Mouse (Mus musculus) forebrain, embryonic 12.5 days (tissue): ENCODE measurements around the gene Hspa1b. TPM values are rescaled to one million over a fixed set of nuclear protein-coding genes. Genes with fewer than 3 reads are reported as not detected.
"Not testable (repeated sequence)": the region's sequence is repeated elsewhere in the genome, so short reads cannot be mapped to it uniquely, and the experiment has no call there.

Experiments
- ATAC-seq: fragments of 200-750 bp; cut with Nextera tagmentation; 2 replicates; pipeline ENCODE4 v1.8.0; 2017; ENCODE audit warnings: moderate TSS enrichment; ENCODE audit not compliant: low FRiP score
- H3K27ac ChIP-seq: fragments of 300-500 bp; sonication (generic); 2 replicates; pipeline ENCODE4 v1.5.1; 2016; ENCODE audit warnings: mild to moderate bottlenecking
- H3K27me3 ChIP-seq: fragments of 300-500 bp; sonication (generic); 2 replicates; pipeline ENCODE4 v1.6.1; 2016; ENCODE audit warnings: mild to moderate bottlenecking
- H3K36me3 ChIP-seq: fragments of 300-500 bp; sonication (generic); replicated peaks from 2 replicates; pipeline ENCODE4 v1.6.1; 2016; ENCODE audit warnings: mild to moderate bottlenecking
- H3K4me1 ChIP-seq: fragments of 300-500 bp; sonication (generic); 2 replicates; pipeline ENCODE4 v1.6.1; 2016
- H3K4me2 ChIP-seq: fragments of 300-500 bp; sonication (generic); 2 replicates; pipeline ENCODE4 v1.6.1; 2016; ENCODE audit warnings: mild to moderate bottlenecking, moderate library complexity
- H3K4me3 ChIP-seq: fragments of 300-500 bp; sonication (generic); replicated peaks from 2 replicates; pipeline ENCODE4 v1.5.1; 2016; ENCODE audit warnings: mild to moderate bottlenecking
- H3K9ac ChIP-seq: fragments of 300-500 bp; sonication (generic); 2 replicates; pipeline ENCODE4 v1.6.1; 2016; ENCODE audit warnings: mild to moderate bottlenecking
- H3K9me3 ChIP-seq: fragments of 300-500 bp; sonication (generic); 2 replicates; pipeline ENCODE4 v1.6.1; 2016
- WGBS: fragments of 180-500 bp; shearing (Covaris S2); methylation state at CpG from one replicate; pipeline ENCODE4 v1.1.7; 2016; 5-methylcytosine and 5-hydroxymethylcytosine counted together
- polyA plus RNA-seq: library from polyadenylated mRNA; unstranded; fragments of >200 nt; fragmentation: Nextera tagmentation; extraction: Ambion mirVana; gene quantifications from 2 replicates; pipeline ENCODE4 v1.2.1, GENCODE M21; 2016

Hspa1b gene
- polyA plus RNA-seq, result 0.11 and 0.21 TPM in 2 replicates

DNA sequence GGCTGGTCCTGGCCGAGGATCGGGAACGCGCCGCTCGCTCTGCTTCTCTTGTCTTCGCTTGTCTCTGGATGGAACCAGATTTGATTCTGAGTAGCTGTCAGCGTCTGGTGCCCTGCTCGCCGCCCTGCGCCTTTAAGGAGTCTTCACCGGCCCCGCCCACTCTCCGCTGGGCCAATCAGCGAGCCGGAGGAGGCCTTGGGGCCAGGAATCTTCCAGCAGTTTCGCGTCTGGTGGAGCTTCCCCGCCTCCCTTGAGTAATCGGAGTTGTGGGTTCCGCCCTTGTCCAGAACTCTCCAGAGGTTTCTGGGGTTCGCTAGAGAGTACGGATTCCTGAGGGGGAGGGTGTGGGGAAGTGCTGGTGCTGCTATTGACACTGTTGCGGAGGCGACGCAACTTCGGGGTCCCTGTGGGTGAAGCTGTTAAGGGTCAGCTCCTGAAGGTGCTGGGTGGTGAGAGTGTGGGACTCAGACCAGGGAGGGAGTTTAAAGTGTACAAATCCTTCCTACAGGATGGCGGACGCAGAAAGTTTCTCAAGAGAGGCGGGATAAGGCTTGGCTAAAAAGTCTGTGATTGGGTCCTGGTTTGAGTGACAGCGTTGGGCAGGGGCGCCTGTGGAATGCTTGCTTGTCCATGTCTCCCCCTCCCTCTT is at the start of gene Hspa1b:
Gene Hspa1b, minus strand, starts transcription at position 109 of the 649 bp plus-strand sequence.
- H3K4me3 ChIP-seq, result peak within 1 kb of the TSS; percentile 49
- H3K36me3 ChIP-seq, H3K9me3 ChIP-seq: not testable (repeated sequence)
- H3K4me1 ChIP-seq, result peaks cover 11% of the 10 kb centered on the region
- peak; percentile 93 for ATAC-seq
- H3K27ac ChIP-seq, result peak within 1 kb of the TSS; percentile 86
- peak within 1 kb of the TSS; percentile 58 for H3K9ac ChIP-seq
- H3K4me2 ChIP-seq, result peak within 1 kb of the TSS; percentile 80
- under 1% methylated on average over 32 of the region's 32 CpGs for WGBS
- peaks cover 47% of the 10 kb centered on the region for H3K27me3 ChIP-seq

DNA sequence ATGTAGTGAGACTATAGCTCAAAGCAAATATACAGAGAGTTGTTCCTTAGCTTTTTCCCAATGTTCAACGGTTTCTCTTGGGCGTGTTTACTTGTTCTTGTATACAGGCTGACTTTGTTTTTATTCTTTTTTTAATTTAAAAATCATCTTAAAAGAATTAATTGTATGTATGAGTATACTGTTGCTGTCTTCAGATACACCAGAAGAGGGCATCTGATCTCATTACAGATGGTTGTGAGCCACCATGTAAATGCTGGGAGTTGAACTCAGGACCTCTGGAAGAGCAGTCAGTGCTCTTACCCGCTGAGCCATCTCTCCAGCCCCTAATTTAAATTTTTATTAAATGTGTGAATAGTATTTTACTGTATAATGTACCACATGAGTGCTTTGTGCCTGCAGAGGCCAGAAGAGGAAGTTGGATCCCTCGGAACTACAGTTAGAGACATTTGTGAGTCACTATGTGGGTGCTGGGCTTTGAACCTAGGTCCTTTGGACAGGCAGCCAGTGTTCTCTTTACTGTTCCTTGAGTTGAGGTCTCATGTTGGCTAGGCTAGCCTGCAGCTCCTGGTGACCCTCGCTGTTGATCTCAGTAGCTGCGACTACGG is 48.5 kb upstream of the Hspa1b start:
- H3K27me3 ChIP-seq, result no peaks in the 10 kb centered on the region
- no peak overlapping the region for H3K9ac ChIP-seq
- no peak overlapping the region for H3K4me2 ChIP-seq
- WGBS, result 96% methylated on average over 7 of the region's 7 CpGs
- H3K27ac ChIP-seq, result no peak overlapping the region
- no peak for ATAC-seq
- H3K4me1 ChIP-seq, result peaks cover 11% of the 10 kb centered on the region
- no peaks in the 10 kb centered on the region for H3K9me3 ChIP-seq
- H3K4me3 ChIP-seq, result no peak overlapping the region
- H3K36me3 ChIP-seq, result peaks cover 81% of the 10 kb centered on the region

DNA sequence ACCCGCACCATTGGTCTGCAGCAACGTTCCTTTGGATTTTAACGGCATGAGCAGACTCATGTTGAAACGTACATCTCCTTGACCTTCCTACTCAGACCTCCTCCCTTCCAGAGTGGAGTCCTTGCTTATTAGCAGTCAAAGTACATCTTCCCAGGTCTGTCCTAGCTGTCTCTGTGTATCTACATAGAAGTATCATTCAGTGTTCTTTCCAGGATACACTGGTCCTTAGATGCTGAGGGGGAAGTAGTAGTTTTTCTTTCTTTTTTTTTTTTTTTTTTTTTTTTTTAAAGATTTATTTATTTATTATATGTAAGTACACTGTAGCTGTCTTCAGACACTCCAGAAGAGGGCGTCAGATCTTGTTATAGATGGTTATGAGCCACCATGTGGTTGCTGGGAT is 46.9 kb upstream of the Hspa1b start:
- H3K27ac ChIP-seq, H3K9ac ChIP-seq, H3K4me3 ChIP-seq, H3K27me3 ChIP-seq, H3K4me2 ChIP-seq, H3K9me3 ChIP-seq, ATAC-seq: not testable (repeated sequence)
- Histone ChIP-seq H3K36me3 (peaks cover 65% of the 10 kb centered on the region), H3K4me1 (peaks cover 22% of the 10 kb centered on the region)
- 93% methylated on average over 4 of the region's 5 CpGs for WGBS

DNA sequence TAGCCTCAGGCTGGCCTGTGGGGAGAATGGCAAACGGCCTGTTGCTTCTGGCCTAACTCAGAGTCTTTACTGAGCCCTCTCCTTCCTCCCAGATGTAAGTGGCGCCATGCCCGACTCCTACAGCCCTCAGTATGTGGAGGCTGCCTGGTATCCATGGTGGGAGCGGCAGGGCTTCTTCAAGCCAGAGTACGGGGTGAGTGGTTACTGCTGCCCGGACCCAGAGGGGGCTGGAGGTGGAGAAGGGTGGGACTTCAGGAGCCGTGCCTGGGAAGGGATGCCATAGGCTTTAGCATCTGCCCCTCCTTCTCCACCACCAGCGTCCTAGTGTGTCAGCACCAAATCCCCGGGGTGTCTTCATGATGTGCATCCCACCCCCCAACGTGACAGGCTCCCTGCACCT is 46.1 kb upstream of the Hspa1b start:
- Histone ChIP-seq H3K9me3 (no peaks in the 10 kb centered on the region), H3K4me3 (no peak overlapping the region), H3K36me3 (peaks cover 58% of the 10 kb centered on the region), H3K4me1 (peaks cover 23% of the 10 kb centered on the region), H3K27ac (no peak overlapping the region), H3K4me2 (no peak overlapping the region), H3K9ac (no peak overlapping the region), H3K27me3 (no peaks in the 10 kb centered on the region)
- no peak for ATAC-seq
- 93% methylated on average over 10 of the region's 10 CpGs for WGBS

DNA sequence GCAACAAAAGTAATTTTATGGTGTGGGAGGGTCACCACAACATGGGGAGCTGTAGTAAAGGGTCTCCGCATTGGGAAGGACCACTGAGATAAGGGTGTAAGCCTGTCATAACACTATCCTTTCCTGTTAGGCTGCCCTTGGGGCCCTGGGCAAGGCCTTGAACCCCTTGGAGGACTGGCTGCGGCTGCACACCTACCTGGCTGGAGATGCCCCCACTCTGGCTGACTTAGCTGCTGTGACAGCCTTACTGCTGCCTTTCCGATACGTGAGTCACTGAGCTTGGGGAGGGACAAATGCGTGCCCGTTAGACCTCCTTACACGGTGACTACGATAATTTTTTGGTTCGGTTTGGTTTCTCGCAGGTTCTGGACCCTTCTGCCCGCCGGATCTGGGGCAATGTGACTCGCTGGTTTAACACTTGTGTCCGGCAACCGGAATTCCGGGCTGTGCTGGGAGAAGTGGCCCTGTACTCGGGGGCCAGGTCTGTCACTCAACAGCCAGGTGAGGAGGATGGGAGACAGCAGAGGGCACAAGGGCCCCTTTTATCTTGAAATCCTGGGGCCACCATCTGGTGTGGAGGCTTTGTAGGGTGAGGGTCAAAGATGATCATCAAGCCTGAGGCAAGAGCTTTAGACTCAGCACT is 45.2 kb upstream of the Hspa1b start:
- peaks cover 33% of the 10 kb centered on the region for H3K4me1 ChIP-seq
- H3K27me3 ChIP-seq, result no peaks in the 10 kb centered on the region
- H3K36me3 ChIP-seq, result peaks cover 50% of the 10 kb centered on the region
- no peak overlapping the region for H3K4me2 ChIP-seq
- 96% methylated on average over 17 of the region's 17 CpGs for WGBS
- no peak for ATAC-seq
- no peak overlapping the region for H3K4me3 ChIP-seq
- no peaks in the 10 kb centered on the region for H3K9me3 ChIP-seq
- no peak overlapping the region for H3K27ac ChIP-seq
- no peak overlapping the region for H3K9ac ChIP-seq

DNA sequence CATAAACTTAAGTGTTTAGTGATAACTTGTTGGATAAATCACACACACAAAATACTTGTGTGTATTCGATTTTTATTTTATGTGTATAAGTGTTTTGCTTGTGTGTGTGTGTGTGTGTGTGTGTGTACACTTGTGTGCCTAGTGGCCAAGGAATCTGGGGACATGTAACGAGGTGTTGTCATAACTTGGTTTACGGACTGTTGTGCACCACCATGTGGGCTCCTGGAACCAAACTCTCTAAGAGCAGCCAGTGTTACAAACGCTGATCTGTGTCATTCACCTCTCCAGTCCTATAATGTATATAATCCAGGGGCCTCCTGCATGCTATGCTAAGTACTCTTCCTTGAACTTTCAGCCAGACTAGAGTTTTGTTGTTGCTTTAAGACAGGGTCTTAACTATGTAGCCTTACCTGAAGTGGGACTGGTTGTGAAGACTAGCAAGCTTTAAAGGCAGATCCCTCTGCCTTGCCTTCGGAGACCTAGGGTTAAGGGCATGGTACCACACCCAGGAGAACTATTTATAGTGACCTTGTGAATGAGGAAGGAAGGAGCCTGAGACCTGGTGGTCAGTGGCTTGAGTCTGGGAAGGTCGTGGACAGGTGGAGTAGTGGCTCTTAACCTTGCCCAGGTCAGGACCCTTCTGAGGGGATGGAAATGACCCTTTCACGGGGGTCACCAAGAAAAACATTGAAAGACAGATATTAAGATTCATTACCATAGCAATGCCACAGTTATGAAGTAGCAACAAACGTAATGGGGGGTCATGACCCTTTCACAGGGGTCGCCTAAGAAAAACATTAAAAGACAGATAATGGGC is 44.2 kb upstream of the Hspa1b start:
- Histone ChIP-seq H3K36me3 (peaks cover 48% of the 10 kb centered on the region), H3K9ac (peak overlapping the region; percentile 97), H3K9me3 (no peaks in the 10 kb centered on the region), H3K27ac (no peak overlapping the region), H3K4me1 (peaks cover 41% of the 10 kb centered on the region), H3K27me3 (no peaks in the 10 kb centered on the region), H3K4me3 (peak overlapping the region; percentile 93), H3K4me2 (peak overlapping the region; percentile 100)
- 74% methylated on average over 9 of the region's 9 CpGs for WGBS
- no peak for ATAC-seq

DNA sequence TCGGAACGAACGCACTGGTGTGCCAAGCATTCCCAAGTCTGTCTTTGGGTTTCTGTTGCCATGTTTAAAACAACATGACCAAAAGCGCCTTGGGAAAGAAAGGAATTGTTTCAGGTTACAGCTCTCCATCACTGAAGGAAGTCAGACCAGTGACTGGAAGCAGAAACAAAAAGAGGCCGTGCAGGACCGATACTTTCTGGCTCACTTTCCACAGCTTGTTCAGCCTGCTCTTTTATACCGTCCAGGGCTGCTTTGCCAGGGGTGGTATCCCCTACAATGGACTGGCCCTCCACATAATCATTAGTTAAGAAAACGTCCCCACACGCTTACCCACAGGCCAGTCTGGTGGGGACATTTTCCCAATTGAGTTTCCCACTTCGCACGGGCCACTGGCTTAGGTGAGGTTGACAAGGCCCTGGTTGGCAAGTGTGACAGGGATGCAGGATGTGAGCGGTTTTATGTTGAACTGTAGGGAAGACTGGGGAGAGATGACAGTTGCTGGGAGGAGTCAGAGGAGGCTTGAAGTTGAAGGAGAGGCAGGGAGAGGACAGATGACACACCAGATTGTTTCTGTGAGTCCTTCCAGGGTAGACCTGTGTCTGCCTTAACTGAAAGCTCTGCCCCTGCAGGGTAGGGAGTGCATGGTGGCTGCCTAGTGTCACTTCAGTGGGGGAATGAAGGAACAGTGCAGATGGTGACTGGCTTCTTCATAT is 43.3 kb upstream of the Hspa1b start:
- Histone ChIP-seq H3K9me3 (no peaks in the 10 kb centered on the region), H3K27ac (peak overlapping the region; percentile 97), H3K4me2 (peak overlapping the region; percentile 100), H3K4me1 (peaks cover 49% of the 10 kb centered on the region), H3K9ac (peak overlapping the region; percentile 97), H3K4me3 (peak overlapping the region; percentile 93), H3K36me3 (peaks cover 46% of the 10 kb centered on the region), H3K27me3 (no peaks in the 10 kb centered on the region)
- no peak for ATAC-seq
- 10% methylated on average over 12 of the region's 12 CpGs for WGBS

DNA sequence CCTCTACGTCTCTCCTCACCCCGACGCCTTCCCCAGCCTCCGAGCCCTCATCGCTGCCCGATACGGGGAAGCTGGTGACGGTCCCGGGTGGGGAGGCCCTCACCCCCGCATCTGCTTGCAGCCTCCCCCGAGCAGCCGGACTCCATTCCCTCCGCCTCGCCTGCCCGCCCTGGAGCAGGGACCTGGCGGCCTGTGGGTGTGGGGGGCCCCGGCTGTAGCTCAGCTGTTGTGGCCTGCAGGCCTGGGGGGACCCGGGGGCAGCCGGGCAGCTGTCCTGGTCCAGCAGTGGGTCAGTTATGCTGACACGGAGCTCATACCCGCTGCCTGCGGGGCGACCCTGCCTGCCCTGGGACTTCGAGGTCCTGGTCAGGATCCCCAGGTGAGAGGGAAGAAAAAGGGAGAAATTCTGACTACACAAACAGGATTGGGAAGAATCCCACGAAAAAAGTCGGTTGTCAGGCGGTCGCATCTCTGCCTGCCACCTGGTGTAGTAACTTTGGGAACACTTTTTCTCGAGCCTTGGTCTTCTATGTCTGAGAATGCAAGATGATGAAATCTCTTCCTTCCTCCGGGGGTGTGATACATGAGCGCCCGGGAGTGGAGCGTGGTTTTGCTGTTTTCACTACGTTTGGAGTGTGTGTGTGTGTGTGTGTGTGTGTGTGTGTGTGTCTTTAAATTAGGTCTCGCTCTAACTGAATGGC is 42.6 kb upstream of the Hspa1b start:
- H3K9me3 ChIP-seq, result no peaks in the 10 kb centered on the region
- H3K4me1 ChIP-seq, result peaks cover 54% of the 10 kb centered on the region
- H3K4me3 ChIP-seq, result peak overlapping the region; percentile 93
- under 1% methylated on average over 35 of the region's 35 CpGs for WGBS
- peak overlapping the region; percentile 97 for H3K9ac ChIP-seq
- peak overlapping the region; percentile 97 for H3K27ac ChIP-seq
- H3K4me2 ChIP-seq, result peak overlapping the region; percentile 100
- peaks cover 42% of the 10 kb centered on the region for H3K36me3 ChIP-seq
- H3K27me3 ChIP-seq, result no peaks in the 10 kb centered on the region
- peak; percentile 27; the same call in 1 of the 2 replicates for ATAC-seq

DNA sequence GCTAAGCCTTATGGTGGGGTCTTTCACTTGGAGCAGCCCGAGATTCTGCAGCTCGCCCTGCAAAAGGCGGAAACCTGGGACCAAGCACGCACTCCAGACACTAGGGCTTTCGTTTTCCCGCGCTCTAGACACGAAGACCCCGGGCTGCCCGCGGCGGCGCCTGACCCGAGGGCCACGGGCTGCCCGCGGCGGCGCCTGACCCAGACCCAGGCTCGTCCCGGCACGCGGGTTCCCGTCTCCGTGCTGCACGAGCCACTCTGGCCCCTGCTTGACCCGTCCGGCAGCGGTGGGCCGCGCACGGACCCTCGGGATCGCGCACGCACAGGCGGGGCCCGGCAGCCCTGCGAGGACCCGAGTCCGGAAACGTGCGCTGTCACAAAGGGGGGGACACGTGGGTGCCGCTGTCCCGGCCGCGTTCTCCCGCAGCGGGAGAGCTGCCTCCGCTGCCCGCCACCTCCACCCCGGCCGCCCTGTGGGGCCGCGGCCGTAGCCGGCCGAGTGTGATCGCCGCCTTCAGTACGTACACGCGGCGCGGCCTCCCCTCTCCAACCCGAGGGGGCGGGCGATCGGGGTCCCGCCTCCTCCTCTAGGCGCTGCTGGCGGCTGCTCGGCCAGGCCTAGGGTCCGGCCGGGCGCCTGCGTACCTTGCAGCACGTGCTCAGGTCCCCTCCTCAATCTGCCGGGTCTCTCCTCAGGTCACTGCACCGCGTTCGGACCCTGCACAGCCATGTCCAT is 41.8 kb upstream of the Hspa1b start, which contains the start of gene Vars:
Gene Vars, plus strand, starts transcription at position 271 of the 735 bp plus-strand sequence.
- Histone ChIP-seq H3K4me3 (peak within 1 kb of the TSS; percentile 93), H3K9me3 (no peaks in the 10 kb centered on the region), H3K4me1 (peaks cover 54% of the 10 kb centered on the region), H3K4me2 (peak within 1 kb of the TSS; percentile 100), H3K27ac (peak within 1 kb of the TSS; percentile 97), H3K36me3 (peaks cover 39% of the 10 kb centered on the region), H3K27me3 (no peaks in the 10 kb centered on the region), H3K9ac (peak within 1 kb of the TSS; percentile 97)
- under 1% methylated on average over 83 of the region's 83 CpGs for WGBS
- ATAC-seq, result peak; percentile 92

DNA sequence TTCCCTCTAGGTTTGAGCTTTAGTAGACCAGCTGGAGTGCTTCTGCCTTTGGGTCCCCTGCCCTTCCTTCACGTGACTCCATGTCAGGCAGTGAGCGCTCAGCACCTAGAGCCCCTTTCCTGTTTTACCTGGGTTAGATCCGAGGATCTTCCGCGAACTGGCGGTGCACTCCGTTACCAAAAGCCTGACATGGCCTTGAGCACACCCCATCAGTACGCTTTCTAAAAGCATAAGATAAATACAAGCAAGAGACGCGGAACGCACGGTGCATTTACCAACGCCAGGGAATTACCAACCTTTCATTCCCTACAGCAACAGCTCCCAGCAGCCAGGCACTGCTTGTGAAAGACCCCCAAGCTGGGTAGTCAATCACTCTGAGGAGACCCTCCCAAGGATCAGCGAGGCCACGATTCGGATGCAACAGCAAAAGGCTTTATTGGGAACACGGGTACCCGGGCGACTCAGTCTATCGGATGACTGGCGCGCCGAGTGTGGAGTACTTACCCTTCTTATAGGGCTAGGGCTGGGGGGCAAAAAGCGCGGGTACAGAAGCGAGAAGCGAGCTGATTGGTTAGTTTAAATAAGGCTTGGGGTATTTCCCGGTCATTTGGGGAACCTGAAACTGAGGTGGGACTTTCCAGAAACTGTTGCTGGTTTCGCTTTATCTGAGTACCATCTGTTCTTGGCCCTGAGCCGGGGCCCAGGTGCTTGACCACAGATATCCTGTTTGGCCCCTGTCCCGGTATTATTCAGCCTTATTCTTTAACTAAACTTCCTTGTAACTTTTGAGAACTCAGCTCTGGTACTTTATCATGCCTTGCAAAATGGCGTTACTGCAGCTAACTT is 41.1 kb upstream of the Hspa1b start:
- not testable (repeated sequence) for H3K9me3 ChIP-seq, H3K27me3 ChIP-seq, ATAC-seq
- 26% methylated on average over 29 of the region's 32 CpGs for WGBS
- H3K9ac ChIP-seq, result peak overlapping the region; percentile 97
- H3K4me3 ChIP-seq, result peak overlapping the region; percentile 93
- H3K36me3 ChIP-seq, result peaks cover 33% of the 10 kb centered on the region
- peaks cover 54% of the 10 kb centered on the region for H3K4me1 ChIP-seq
- peak overlapping the region; percentile 97 for H3K27ac ChIP-seq
- H3K4me2 ChIP-seq, result peak overlapping the region; percentile 100
